Mouse (Mus musculus): ENCODE results near the gene Atat1. TPM values are rescaled to one million over a fixed set of nuclear protein-coding genes. Genes with fewer than 3 reads are reported as not detected.

The Atat1 gene
- polyA plus RNA-seq, 1 experiment from 2014 or later = 369 TPM

- no peak for ATAC-seq (ENCODE audit: low read depth)
Measured at GRCm38 (mm10) chr17:35923281-35923680, 13.4 kb upstream of the Atat1 start.

GRCm38 (mm10) chr17:35922566-35922965 lies 12.7 kb upstream of the Atat1 start:
- WGBS = 84% methylated on average over 3 of the region's 3 CpGs
- peaks cover 45% of the 10 kb centered on the region for H3K36me3 ChIP-seq
- peaks cover 38% of the 10 kb centered on the region for H3K4me1 ChIP-seq (replicated peaks)
- ATAC-seq (ENCODE audit: low read depth) = no peak
- H3K4me2 ChIP-seq = no peak overlapping the region
- no peaks in the 10 kb centered on the region for H3K27me3 ChIP-seq
- 0 out of 2 replicates have a peak overlapping the region, but pooled peaks have one; percentile 1 for H3K27ac ChIP-seq (replicated peaks)
- H3K9ac ChIP-seq = no peak overlapping the region
- no peak overlapping the region for H3K4me3 ChIP-seq
- H3K9me3 ChIP-seq = no peaks in the 10 kb centered on the region

More at GRCm38 (mm10) chr17:35923281-35923680, 13.4 kb upstream of the Atat1 start:
- H3K27me3 ChIP-seq = no peaks in the 10 kb centered on the region
- WGBS = 91% methylated on average over 4 of the region's 4 CpGs
- H3K9me3 ChIP-seq = no peaks in the 10 kb centered on the region
- H3K4me1 ChIP-seq (replicated peaks) = peaks cover 38% of the 10 kb centered on the region
- no peak overlapping the region for H3K4me3 ChIP-seq
- H3K27ac ChIP-seq (replicated peaks) = no peak overlapping the region
- no peak overlapping the region for H3K9ac ChIP-seq
- peaks cover 52% of the 10 kb centered on the region for H3K36me3 ChIP-seq
- H3K4me2 ChIP-seq = no peak overlapping the region

DNA sequence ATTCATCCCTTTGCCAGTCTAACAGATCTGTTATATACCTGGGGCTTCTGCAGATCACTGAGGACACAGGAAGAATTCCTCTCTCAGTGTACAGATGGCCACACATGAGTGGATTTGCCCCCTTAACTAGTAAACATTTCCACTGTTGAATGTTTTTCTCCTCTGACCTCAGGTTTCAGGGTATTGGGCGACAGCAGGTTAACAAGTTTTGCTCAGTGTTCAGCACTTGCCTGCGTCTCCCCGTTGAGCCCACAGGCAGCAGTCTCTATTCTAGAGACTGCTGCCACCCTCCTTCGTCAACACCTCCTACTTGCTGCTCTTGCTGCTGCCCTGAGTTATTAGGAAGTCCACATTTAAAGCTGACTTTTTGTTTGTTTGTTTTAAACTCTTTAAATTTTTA lies 11.8 kb upstream of the Atat1 start:
- H3K4me1 ChIP-seq (replicated peaks) = peaks cover 38% of the 10 kb centered on the region
- no peak for ATAC-seq (ENCODE audit: low read depth)
- H3K27ac ChIP-seq (replicated peaks) = peak overlapping the region; percentile 6; the same call in 1 of the 2 replicates
- H3K36me3 ChIP-seq = peaks cover 38% of the 10 kb centered on the region
- WGBS = 84% methylated on average over 4 of the region's 4 CpGs
- no peak overlapping the region for H3K4me3 ChIP-seq
- H3K4me2 ChIP-seq = peak overlapping the region; percentile 78
- H3K27me3 ChIP-seq = no peaks in the 10 kb centered on the region
- H3K9me3 ChIP-seq = no peaks in the 10 kb centered on the region
- 0 out of 2 replicates have a peak overlapping the region, but pooled peaks have one; percentile 14 for H3K9ac ChIP-seq

GRCm38 (mm10) chr17:35920862-35921562 lies 11.1 kb upstream of the Atat1 start:
- peak overlapping the region; percentile 100 for H3K9ac ChIP-seq
- H3K27ac ChIP-seq (replicated peaks) = peak overlapping the region; percentile 99
- no peaks in the 10 kb centered on the region for H3K9me3 ChIP-seq
- no peaks in the 10 kb centered on the region for H3K27me3 ChIP-seq
- 66% methylated on average over 5 of the region's 5 CpGs for WGBS
- peaks cover 31% of the 10 kb centered on the region for H3K36me3 ChIP-seq
- H3K4me1 ChIP-seq (replicated peaks) = peaks cover 38% of the 10 kb centered on the region
- H3K4me2 ChIP-seq = peak overlapping the region; percentile 78
- H3K4me3 ChIP-seq = no peak overlapping the region
- no peak for ATAC-seq (ENCODE audit: low read depth)

DNA sequence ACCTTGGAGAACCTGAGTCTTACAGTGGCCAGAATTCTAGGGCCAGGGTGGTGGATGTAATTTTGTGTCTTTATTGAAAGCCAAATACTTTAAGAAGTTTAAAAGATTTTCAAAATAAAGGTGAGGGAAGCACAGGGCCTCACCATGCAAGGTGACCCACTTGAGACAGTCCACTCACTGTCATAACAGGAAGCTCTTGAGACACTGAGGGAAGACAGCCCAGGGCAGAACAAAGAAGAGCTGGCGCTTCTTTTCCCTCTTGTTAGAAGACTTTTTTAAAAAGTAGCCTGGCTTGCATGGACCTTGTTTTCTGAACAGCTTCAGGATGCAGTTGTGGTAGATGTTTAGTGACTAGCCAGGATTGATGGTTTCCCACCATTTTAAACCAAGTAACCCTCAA lies 10.5 kb upstream of the Atat1 start:
- peak overlapping the region; percentile 100 for H3K9ac ChIP-seq
- no peak for ATAC-seq (ENCODE audit: low read depth)

DNA sequence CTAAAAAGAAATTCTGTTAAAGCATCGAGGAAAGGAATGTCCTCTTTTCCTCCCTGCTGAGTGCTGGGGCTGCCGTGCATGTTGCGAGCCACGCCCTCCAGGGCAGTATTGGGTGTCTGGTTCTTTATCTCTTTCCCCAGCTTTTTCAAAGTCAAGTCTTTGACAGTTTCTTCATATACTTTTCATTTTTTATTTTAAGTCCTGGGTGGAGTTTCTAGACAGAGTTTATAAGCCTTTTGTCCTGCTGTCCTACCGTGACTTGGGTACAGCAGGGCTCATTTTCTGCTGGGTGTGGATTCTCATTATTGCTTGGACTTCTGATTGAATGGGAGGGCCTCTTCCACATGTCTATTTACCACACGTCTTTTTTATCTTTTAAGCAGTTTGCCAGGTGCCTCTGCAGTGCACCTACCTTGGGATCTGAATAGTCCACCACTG lies 10.0 kb upstream of the Atat1 start:
- peak overlapping the region; percentile 99 for H3K27ac ChIP-seq (replicated peaks)
- H3K4me1 ChIP-seq (replicated peaks) = peaks cover 47% of the 10 kb centered on the region
- no peaks in the 10 kb centered on the region for H3K27me3 ChIP-seq
- peak overlapping the region; percentile 75 for H3K4me3 ChIP-seq
- peak overlapping the region; percentile 100 for H3K9ac ChIP-seq
- H3K9me3 ChIP-seq = no peaks in the 10 kb centered on the region
- no peak for ATAC-seq (ENCODE audit: low read depth)
- H3K36me3 ChIP-seq = peaks cover 20% of the 10 kb centered on the region
- 39% methylated on average over 6 of the region's 6 CpGs for WGBS
- peak overlapping the region; percentile 78 for H3K4me2 ChIP-seq

More for the DNA sequence above, 10.5 kb upstream of the Atat1 start:
- H3K9me3 ChIP-seq = no peaks in the 10 kb centered on the region
- peak overlapping the region; percentile 78 for H3K4me2 ChIP-seq
- WGBS = 83% methylated on average over 1 of the region's 1 CpGs
- peak overlapping the region; percentile 99 for H3K27ac ChIP-seq (replicated peaks)
- H3K4me3 ChIP-seq = peak overlapping the region; percentile 75
- peaks cover 25% of the 10 kb centered on the region for H3K36me3 ChIP-seq
- H3K4me1 ChIP-seq (replicated peaks) = peaks cover 42% of the 10 kb centered on the region
- no peaks in the 10 kb centered on the region for H3K27me3 ChIP-seq

- Histone ChIP-seq H3K27ac (replicated peaks) (peak overlapping the region; percentile 99), H3K4me1 (replicated peaks) (peaks cover 48% of the 10 kb centered on the region), H3K9ac (peak overlapping the region; percentile 100), H3K4me3 (peak overlapping the region; percentile 75), H3K36me3 (peaks cover 15% of the 10 kb centered on the region), H3K27me3 (no peaks in the 10 kb centered on the region), H3K4me2 (peak overlapping the region; percentile 78), H3K9me3 (no peaks in the 10 kb centered on the region)
- peak; percentile 36 for ATAC-seq (ENCODE audit: low read depth)
- 7% methylated on average over 7 of the region's 7 CpGs for WGBS
Measured at GRCm38 (mm10) chr17:35919060-35919715, 9.3 kb upstream of the Atat1 start.

DNA sequence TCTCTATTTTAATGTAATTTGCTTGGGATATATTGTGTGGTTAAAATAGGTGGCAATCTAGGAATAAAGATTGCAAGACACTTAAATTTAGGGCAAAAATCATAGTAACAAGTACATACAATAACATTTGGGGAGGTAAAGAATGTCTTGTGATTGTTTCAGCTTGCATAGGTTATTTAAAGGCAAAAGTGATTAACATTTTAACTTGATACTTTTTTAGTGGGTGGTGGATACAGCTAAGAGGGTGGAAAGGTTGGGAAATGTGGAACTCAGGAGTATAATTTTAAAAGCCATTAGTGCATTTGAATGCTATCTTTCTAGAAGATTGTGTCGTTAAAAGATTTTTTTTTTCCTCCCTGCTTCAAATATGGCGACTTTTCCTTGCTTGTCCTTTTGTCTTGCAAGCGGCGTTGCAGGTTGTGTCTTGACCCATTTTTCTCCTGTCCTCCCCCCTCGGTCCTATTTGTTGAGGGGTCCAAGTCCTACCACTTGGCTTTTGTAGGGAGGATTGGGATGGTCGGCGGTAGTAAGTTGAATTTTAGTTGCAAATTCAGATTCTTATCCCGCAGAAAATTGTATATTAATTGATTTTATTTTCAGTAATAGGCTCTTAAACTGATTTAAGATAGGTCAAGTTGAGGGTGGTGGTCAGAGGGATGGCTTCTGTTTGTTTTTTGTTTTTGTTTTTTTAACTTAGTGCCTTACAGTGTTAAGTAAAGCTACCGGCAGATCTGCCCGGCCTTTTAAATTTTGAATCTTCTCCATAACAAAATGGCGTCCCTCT lies 8.6 kb upstream of the Atat1 start:
- H3K27me3 ChIP-seq = no peaks in the 10 kb centered on the region
- peaks cover 48% of the 10 kb centered on the region for H3K4me1 ChIP-seq (replicated peaks)
- peaks cover 13% of the 10 kb centered on the region for H3K36me3 ChIP-seq
- 0% methylated on average over 11 of the region's 11 CpGs for WGBS
- H3K9ac ChIP-seq = peak overlapping the region; percentile 100
- ATAC-seq (ENCODE audit: low read depth) = no peak
- H3K27ac ChIP-seq (replicated peaks) = peak overlapping the region; percentile 99
- H3K4me2 ChIP-seq = peak overlapping the region; percentile 78
- peak overlapping the region; percentile 75 for H3K4me3 ChIP-seq
- no peaks in the 10 kb centered on the region for H3K9me3 ChIP-seq

DNA sequence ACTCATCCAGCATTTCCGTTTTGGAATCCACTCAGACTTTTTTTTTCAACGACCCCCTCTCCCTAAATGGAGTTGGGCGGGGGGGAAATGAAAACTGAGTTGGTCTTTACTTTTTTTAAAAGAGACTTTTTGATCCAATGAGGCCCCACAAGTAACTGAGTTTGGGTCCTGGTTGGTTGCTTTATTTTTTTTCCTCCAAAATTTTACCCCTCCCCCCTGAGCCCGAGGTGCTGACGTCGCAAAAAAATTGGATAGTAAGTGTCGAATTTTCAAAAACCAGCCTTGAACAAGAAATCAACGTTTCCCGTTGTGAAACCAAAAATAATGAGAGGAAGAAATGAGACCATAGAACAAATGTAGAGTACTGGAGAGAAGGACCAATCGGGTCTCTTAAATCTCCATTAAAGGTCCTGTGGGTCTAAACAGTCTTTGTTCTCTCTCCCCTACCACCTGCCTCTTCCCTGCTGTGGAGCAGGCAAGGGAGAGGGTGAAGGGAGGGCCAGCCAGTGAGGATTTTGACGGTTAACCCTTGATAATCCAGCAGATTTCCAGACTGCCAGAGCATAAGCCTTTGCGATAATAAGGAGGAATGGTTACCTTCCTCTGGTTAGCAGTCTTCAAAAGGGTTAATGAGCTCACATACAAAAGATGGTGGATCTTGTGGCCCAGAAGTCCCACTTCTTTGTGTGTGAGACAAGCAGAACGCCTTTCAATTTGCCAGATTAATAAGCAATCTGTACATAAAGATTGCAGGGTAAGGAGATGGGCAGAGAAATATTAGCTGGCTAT lies 7.8 kb upstream of the Atat1 start:
- H3K4me3 ChIP-seq = peak overlapping the region; percentile 75
- H3K27ac ChIP-seq (replicated peaks) = peak overlapping the region; percentile 99
- no peaks in the 10 kb centered on the region for H3K9me3 ChIP-seq
- peaks cover 15% of the 10 kb centered on the region; the same call in 1 of the 2 replicates for H3K36me3 ChIP-seq
- peak; percentile 9 for ATAC-seq (ENCODE audit: low read depth)
- H3K27me3 ChIP-seq = no peaks in the 10 kb centered on the region
- peaks cover 46% of the 10 kb centered on the region for H3K4me1 ChIP-seq (replicated peaks)
- peak overlapping the region; percentile 100 for H3K9ac ChIP-seq
- peak overlapping the region; percentile 78 for H3K4me2 ChIP-seq
- 0% methylated on average over 13 of the region's 13 CpGs for WGBS

DNA sequence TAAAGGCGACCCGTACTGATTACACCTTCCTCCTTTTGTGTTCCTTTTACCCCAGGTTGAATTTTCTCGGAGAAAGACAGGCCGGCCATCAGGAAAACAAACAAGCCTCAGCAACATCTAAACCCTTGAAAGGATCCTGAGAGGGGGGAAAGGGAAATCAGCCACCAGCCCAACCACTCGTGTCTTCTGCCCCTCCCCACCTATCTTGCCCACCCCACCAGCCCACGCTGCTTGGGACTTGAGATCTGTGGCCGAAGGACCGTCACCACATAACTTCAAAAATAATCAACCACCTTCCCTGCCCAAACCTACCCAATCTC lies 7.2 kb upstream of the Atat1 start:
- no peaks in the 10 kb centered on the region for H3K9me3 ChIP-seq
- H3K4me1 ChIP-seq (replicated peaks) = peaks cover 40% of the 10 kb centered on the region
- H3K27me3 ChIP-seq = no peaks in the 10 kb centered on the region
- H3K36me3 ChIP-seq = peaks cover 18% of the 10 kb centered on the region
- H3K9ac ChIP-seq = peak overlapping the region; percentile 100
- peak overlapping the region; percentile 99 for H3K27ac ChIP-seq (replicated peaks)
- under 1% methylated on average over 8 of the region's 8 CpGs for WGBS
- H3K4me2 ChIP-seq = peak overlapping the region; percentile 78
- ATAC-seq (ENCODE audit: low read depth) = no peak
- H3K4me3 ChIP-seq = peak overlapping the region; percentile 75

DNA sequence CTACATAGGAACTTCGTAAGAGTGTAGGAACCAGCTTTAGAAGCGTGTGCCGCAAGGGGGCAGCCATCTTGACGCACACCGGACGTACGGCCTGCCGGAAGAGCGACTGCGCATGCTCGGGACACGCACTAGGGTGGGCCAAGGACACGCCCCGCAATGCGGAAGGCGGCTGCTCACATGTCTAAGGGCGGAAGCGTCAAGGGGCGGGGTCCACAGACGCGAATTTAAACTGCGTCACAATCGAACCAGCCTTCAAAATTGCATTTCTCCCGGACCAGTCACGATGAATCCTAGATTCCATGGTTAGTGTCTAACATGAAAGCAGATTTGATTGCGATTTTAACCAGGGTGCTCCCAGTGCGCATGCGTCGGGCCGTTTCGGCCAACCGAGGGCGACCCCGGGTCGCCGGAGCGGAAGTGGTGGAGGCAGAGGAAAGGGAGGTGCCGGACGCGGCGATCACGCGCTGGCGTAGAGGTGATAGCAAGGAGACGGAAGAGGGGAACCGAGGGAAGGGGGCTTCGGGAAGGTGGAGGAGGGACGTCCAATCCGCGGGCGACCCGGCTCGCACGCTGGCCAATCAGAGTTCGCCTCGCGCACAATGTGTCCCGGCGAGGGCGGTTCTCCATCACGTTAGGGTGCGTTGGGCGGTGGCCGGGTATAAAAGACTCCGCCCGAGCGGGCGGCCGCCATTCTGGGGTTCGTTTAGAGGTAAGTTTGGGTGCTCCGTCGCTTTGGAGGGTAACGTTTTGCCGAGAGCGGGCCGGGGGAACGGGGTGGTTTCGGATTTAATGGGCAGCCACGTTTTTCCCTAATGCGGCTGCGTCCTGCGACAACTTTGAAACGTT lies 6.6 kb upstream of the Atat1 start, which contains the start of the genes Mrps18b and Ppp1r10:
Gene Mrps18b, minus strand, starts transcription at position 93 of the 846 bp plus-strand sequence.
Gene Ppp1r10, plus strand, starts transcription at position 138 of the 846 bp plus-strand sequence.
- Histone ChIP-seq H3K27me3 (no peaks in the 10 kb centered on the region), H3K4me2 (peak within 1 kb of the TSS; percentile 78), H3K4me1 (replicated peaks) (peaks cover 34% of the 10 kb centered on the region), H3K27ac (replicated peaks) (peak within 1 kb of the TSS; percentile 99), H3K36me3 (peaks cover 22% of the 10 kb centered on the region), H3K9me3 (no peaks in the 10 kb centered on the region), H3K4me3 (peak within 1 kb of the TSS; percentile 75), H3K9ac (peak within 1 kb of the TSS; percentile 100)
- under 1% methylated on average over 81 of the region's 83 CpGs for WGBS
- ATAC-seq (ENCODE audit: low read depth) = peak; percentile 94

Data from neural tube, embryonic 13.5 days (tissue).